Mouse (Mus musculus): ENCODE data around the gene Nos1ap.

DNA sequence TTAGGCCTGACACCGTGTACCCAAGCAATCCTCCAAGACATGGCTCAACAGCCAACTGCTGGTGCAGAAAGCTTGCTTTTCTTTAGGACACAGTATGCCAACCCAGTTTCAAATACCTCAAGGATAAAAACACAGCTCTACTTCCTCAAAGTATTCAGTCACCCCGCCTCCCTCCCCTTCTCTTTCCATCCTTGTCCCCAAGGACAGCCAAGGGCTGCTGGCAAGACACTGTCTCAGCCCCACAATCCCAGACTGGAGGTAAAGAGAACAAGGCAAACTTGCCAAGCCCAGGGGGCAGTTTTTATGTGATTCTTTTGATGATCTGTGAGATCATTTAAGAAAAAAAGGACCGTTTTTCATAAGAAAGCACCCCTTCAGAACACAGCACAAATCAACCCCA is 108.6 kb downstream of the Nos1ap start:
- TF ChIP-seq CTCF (IDR thresholded peaks at IDR 0.05; ENCODE audit: control insufficient read depth, insufficient read depth, insufficient read length), result no peak
- no peak for TF ChIP-seq CEBPB (IDR thresholded peaks at IDR 0.05; ENCODE audit: low read depth)

All from C2C12 (cell line).